Mouse (Mus musculus) ZHBTc4 (cell line): ENCODE results near the gene Slco4c1.

Experiments used
- DNase-seq: peaks from one replicate; pipeline ENCODE4 v3.0.0-alpha.2; 2011; ENCODE audit warnings: low read depth, low spot score

The Slco4c1 gene

GRCm38 (mm10) chr1:96871528-96872360 lies at the start of gene Slco4c1:
Gene Slco4c1, minus strand, starts transcription at chr1:96872171.
- peak; percentile 86 for DNase-seq

DNA sequence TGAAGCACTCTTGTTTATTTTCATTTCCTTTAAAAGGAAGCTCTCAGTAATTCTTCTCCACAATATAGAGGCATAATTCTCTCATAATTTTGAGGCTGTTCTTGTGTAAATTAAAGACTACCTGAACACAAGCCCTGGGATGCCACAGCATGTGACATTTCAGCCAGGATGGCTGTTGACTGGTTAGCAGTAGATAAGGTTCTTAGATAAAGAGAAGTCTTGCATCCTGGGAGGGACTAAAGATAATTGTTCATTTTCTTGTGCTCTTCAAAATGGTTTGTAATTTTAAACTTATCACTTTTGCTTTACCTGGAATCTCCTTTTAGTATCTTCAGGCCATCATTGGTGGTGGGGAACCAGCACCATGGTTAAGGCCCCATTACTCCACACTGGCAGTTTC lies 45.4 kb upstream of the Slco4c1 start:
- DNase-seq: no peak

- no peak for DNase-seq
Measured at GRCm38 (mm10) chr1:96883788-96884187, 11.8 kb upstream of the Slco4c1 start.

GRCm38 (mm10) chr1:96878572-96878971 lies 6.6 kb upstream of the Slco4c1 start:
- no peak for DNase-seq

- peak; percentile 80 for DNase-seq
Measured at GRCm38 (mm10) chr1:96876076-96876475, 4.1 kb upstream of the Slco4c1 start.

DNA sequence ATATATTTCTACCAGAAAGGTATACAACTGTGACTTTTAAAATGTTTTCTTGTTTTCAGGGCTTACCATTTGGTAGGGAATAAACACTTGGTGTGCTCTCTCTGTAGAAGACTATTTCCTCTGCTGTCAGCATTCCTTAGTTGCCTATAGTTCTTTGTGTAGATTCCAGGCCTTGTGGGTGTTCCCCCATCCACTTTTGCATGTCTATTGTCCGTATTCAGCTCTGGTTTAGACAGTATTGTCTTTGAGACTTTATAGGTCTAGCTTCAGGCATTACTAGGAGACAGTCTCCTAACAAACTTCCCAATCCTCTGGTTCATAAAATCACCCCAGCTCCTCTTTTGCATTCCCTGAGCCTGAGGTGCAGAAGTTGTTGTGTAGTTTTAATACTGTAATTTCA lies 2.7 kb upstream of the Slco4c1 start:
- DNase-seq: peak; percentile 90

DNA sequence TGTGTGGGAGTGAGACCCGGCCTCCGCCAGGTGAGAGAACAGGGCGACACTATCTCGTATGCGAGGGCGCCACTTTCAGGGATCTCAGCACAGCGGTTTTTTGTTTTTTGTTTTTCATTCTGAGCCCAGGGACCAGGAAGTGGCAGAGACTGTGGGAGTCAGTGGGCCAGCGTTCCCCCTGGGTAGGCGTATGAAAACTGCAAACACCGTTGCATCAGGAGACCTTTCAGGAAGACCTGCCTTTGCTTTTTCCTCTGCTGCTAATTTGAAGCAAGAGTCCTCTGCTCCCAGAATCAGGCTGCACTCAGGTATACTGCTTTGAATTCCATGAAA lies 356 bp upstream of the Slco4c1 start:
- DNase-seq: no peak

- DNase-seq: no peak
Measured at GRCm38 (mm10) chr1:96870764-96871307, 1.1 kb downstream of the Slco4c1 start.

GRCm38 (mm10) chr1:96868722-96869121 lies 3.2 kb downstream of the Slco4c1 start:
- no peak for DNase-seq

GRCm38 (mm10) chr1:96866002-96866401 lies 6.0 kb downstream of the Slco4c1 start:
- DNase-seq: no peak

- no peak for DNase-seq
Measured at GRCm38 (mm10) chr1:96864120-96864519, 7.9 kb downstream of the Slco4c1 start.

DNA sequence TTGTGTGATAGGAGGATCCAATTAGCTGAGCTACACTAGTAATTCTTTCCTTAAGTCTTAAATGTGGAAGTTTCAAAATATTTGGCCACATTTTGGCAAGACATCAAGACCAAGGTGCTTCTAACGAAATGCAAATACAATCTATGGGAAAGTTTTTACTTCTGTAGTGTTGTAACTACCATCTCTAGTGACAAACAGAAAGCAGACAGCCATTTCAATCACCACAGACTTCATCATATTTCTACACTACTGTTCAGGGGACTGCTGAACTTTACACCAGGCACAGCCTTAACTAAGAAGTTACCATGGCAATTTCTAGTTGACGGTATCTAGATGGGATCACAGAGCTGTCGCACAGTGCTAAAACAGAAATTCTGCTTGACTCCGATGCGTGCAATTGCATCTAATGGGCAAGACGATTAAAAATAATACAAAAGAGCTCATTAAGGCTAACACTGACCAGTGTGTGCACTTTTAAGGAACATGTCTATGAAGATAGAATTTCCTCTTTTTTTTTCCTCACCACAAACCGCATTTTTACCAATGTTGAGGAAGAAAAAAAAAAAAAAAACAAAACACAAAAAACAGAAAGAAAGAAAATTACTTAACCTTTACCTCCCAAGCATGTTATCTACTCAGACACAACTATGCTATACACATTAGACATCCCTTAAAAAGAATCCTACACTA lies 11.8 kb downstream of the Slco4c1 start:
- no peak for DNase-seq

GRCm38 (mm10) chr1:96853541-96853940 lies 18.4 kb downstream of the Slco4c1 start:
- DNase-seq: no peak

DNA sequence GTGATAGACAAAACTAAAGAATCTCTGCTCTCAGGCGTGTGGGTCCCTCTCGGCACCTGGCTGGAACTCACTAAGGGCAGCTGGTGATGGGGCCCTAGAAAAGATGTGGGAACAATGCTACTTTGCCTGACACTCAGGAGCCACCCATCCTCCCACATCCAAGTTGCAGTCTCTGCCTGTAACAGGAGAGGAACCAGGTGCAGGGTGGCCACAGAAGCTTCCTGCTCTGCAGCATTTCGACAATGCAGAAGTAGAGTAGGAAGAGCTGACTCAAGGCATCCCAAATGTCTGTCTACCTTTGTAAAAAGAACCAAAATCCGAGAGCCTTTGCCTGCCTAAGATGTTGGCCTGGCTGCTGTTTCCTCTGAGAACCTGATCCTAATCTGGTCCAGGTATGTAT lies 22.9 kb downstream of the Slco4c1 start:
- peak; percentile 19 for DNase-seq

GRCm38 (mm10) chr1:96848606-96849005 lies 23.4 kb downstream of the Slco4c1 start:
- peak; percentile 43 for DNase-seq

DNA sequence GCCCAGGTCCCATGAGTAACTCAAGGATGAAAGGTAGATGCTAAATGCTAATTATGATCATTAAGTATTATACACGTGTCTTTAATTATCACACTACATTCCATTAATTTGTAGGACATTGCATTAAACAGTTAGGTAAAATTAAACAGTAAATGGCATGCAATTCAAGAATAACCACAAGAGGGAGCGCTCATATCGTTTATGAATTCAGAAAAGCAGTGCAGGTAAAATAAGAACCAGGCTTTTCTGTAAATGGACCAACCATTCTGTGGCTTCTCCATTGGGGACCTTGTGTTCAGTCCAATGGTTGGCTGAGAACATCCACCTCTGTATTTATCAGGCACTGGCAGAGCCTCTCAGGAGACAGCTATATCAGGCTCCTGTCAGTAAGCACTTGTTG lies 25.2 kb downstream of the Slco4c1 start:
- peak; percentile 43 for DNase-seq

- DNase-seq: no peak
Measured at GRCm38 (mm10) chr1:96805287-96805727, 66.7 kb downstream of the Slco4c1 start.

GRCm38 (mm10) chr1:96801595-96801994 lies 70.4 kb downstream of the Slco4c1 start:
- DNase-seq: peak; percentile 55

DNA sequence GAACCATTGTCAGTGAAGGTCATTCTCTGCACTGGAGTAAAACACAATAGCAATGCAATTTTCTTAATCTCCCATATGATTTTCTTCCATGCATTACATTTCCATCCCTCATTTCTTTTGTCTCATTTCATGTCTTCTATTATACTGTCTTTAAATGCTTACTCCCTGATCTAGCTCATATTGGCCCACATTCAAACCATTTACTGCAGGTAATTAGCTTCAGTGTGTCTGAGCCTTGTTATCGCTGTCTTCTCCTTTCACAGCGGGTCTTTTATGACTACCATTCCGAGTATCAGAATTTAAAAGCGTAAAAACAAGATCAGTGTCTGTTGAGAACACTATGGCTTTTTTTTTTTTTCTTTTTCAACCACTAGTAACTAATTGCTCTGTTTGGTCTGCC lies 77.3 kb downstream of the Slco4c1 start:
- DNase-seq: no peak

DNA sequence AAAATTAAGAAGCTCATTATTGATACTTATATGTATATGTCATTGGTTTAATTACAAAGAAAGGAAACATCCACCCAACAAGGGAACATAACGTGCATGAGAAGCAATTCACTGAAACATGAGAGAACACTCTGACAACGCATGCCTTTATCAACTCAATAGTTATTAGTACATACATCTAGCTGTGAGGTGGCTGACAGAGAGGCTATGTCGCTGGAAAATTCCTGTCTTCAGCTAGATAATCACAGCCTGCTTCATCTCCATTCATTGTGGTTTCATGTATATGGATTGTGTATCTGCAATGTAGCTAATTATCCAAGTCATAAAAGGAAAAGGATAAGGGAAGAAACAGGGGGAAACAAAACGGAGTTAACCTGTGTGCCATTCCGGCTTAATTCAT lies 77.7 kb downstream of the Slco4c1 start:
- DNase-seq: no peak

- DNase-seq: peak; percentile 5
Measured at GRCm38 (mm10) chr1:96789268-96789667, 82.7 kb downstream of the Slco4c1 start.

- no peak for DNase-seq
Measured at GRCm38 (mm10) chr1:96774174-96774573, 97.8 kb downstream of the Slco4c1 start.

GRCm38 (mm10) chr1:96773712-96774111 lies 98.3 kb downstream of the Slco4c1 start:
- DNase-seq: no peak
